Mouse (Mus musculus) hindbrain, embryonic 10.5 days (tissue): ENCODE data around the gene Armh4. TPM values are rescaled to one million over a fixed set of nuclear protein-coding genes. Genes with fewer than 3 reads are reported as not detected.
"Not testable (repeated sequence)": the region's sequence is repeated elsewhere in the genome, so short reads cannot be mapped to it uniquely, and the experiment has no call there.

Experiments used
- DNase-seq: peaks from one replicate; pipeline ENCODE4 v3.0.0-alpha.2; 2017; ENCODE audit warnings: low spot score
- H3K27ac ChIP-seq: fragments of 300-500 bp; sonication (generic); 2 replicates; pipeline ENCODE4 v1.5.1; 2016; ENCODE audit warnings: mild to moderate bottlenecking, moderate library complexity
- H3K27me3 ChIP-seq: fragments of 300-500 bp; sonication (generic); 2 replicates; pipeline ENCODE4 v1.6.1; 2016; ENCODE audit warnings: mild to moderate bottlenecking; ENCODE audit not compliant: poor library complexity, insufficient read depth, severe bottlenecking
- H3K36me3 ChIP-seq: fragments of 300-500 bp; sonication (generic); 2 replicates; pipeline ENCODE4 v1.6.1; 2016; ENCODE audit warnings: mild to moderate bottlenecking, moderate library complexity
- H3K4me1 ChIP-seq: fragments of 300-500 bp; sonication (generic); replicated peaks from 2 replicates; pipeline ENCODE4 v1.6.1; 2016; ENCODE audit warnings: mild to moderate bottlenecking
- H3K4me3 ChIP-seq: fragments of 300-500 bp; sonication (generic); 2 replicates; pipeline ENCODE4 v1.5.1; 2016; ENCODE audit warnings: mild to moderate bottlenecking, moderate library complexity
- H3K9me3 ChIP-seq: fragments of 300-500 bp; sonication (generic); 2 replicates; pipeline ENCODE4 v1.6.1; 2016; ENCODE audit warnings: mild to moderate bottlenecking, moderate library complexity
- WGBS: fragments of 180-500 bp; shearing (Covaris S2); methylation state at CpG from one replicate; pipeline ENCODE4 v1.1.7; 2016; 5-methylcytosine and 5-hydroxymethylcytosine counted together
- polyA plus RNA-seq: library from polyadenylated mRNA; unstranded; fragments of >200 nt; fragmentation: Nextera tagmentation; extraction: Ambion mirVana; gene quantifications from 2 replicates; pipeline ENCODE4 v1.2.1, GENCODE M21; 2016

Armh4 gene
- polyA plus RNA-seq = 37.7 and 39.5 TPM in 2 replicates

DNA sequence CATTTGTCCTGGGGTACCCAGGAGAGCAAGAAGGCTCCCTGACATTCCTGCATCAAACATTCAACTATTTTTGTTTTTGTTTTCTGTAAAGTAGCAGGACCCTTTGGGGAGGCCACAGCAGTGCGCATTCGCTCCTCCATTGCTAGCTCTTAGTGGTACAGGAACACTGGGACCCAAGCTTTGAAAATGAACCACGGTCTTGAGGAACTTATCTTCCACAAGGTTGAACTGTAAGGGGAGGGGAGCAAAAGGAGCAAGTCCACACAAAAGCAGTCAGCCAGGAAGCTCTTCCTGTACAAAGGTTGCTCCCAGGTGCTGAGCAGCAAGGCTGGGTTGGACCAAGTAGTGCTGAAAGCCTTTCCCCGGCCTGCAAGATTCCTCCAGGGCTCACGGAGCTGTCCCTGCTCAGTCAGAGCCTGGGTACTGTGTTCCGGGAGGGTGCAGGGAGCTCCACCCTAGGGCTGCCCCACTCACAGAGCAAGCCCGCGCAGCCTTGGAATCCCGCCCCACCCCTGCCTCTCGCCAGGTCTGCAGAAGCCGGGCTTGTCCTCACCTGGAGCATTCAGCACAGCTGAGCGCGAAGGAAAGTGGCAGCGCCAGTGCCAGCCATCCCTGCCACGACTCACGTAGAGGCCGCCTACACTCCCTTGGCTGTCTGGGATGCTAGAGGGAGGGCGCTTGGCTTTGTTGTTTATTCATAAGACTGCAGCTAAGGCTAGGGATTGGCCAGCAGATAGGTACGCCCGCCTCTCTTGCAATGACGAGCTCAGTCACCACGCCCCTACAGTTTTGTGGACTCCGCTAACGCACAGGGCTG is at the start of gene Armh4:
Gene Armh4 (minus strand): TSS at position 669 of the 817 bp plus-strand sequence.
- 1% methylated on average over 24 of the region's 24 CpGs for WGBS
- H3K27ac ChIP-seq = peak within 1 kb of the TSS; percentile 88
- H3K4me3 ChIP-seq = peak within 1 kb of the TSS; percentile 76
- H3K9me3 ChIP-seq = no peaks in the 10 kb centered on the region
- H3K36me3 ChIP-seq = no peaks in the 10 kb centered on the region
- H3K27me3 ChIP-seq = peaks cover 7% of the 10 kb centered on the region
- DNase-seq = peak; percentile 87
- peaks cover 10% of the 10 kb centered on the region for H3K4me1 ChIP-seq

DNA sequence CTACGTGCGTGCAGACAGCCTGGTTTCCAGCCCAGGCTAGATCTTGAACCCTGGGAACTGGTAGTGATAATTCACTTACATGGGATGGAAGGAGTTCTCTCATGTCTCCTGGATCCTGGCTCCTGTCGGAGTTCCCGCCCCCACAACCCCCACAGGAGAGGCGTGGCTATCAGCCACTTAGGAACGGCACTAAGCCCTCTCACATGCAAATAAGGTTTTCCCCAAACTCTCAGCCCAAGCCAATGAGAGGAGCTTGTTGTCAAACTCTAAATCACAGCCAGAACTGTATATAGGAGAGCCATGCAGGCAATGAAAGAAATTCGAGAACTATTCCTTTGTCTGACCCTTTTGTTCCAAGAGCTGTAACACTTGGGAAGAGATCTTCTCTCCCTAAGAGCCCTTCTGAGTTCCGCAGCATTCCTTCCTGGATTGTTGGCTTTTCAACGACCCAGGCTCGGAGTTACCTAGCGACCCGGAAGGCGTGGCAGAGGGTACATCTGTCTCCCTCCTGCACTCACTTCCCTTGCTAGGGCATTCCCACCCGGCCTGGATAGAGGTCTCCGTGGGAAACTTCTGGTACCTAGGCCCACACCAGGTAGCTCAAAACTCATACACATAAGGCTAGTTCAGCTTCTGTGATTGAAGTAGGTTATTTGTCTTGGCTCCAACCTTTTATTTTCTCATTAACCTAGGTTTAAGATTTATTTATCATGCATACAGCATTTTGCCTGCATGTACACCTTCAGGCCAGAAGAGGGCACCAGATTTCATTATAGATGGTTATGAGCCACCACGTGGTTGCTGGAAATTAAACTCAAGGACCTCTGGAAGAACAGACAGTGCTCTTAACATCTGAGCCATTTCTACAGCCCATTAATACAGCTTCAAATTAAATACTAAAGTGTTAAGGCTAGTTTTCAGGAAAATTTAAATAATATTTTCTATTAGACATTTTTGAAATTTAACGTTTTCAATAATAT is 46.3 kb upstream of the Armh4 start:
- Histone ChIP-seq H3K4me1 (peaks cover 7% of the 10 kb centered on the region), H3K36me3 (no peaks in the 10 kb centered on the region), H3K27ac (peak overlapping the region; percentile 71), H3K27me3 (no peaks in the 10 kb centered on the region), H3K9me3 (no peaks in the 10 kb centered on the region), H3K4me3 (peak overlapping the region; percentile 43)
- WGBS = 12% methylated on average over 17 of the region's 17 CpGs
- peak; percentile 39 for DNase-seq

DNA sequence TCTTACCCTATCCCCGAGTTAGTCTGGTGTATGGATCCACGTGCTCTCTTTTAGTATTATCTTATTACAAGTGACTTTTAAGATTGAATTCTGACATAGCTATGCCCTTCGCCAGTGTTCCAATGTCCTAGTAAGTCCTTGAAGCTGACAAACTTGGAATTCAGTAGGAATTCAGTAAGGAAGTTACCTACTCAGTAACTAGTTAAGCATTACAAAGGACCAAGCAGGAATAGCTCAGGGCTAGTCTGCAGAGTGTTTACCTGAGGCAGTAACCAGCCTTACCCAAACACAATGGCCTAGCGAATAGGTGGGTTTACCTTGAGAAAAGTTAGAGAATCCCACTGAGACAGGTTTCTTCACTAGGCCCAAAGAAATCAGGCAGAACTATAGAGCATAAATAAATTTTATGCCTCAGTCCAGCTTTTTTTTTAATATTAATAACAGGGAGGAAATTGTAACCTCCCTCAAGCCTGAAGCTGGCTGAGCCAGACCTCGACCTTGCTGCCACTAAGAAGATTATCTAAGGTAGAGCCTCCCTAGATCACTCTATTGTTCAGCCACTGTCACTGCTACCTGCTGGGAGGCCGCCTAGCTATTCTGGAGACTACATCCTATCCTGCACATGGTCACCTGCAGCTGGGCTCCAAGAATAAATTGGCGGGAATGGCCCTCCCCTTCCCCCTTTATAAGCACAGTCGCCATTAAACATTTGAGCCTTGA is 36.7 kb upstream of the Armh4 start:
- not testable (repeated sequence) for H3K36me3 ChIP-seq, H3K4me3 ChIP-seq, H3K27ac ChIP-seq, H3K9me3 ChIP-seq, H3K4me1 ChIP-seq, H3K27me3 ChIP-seq, DNase-seq
- WGBS = 83% methylated on average over 8 of the region's 8 CpGs

DNA sequence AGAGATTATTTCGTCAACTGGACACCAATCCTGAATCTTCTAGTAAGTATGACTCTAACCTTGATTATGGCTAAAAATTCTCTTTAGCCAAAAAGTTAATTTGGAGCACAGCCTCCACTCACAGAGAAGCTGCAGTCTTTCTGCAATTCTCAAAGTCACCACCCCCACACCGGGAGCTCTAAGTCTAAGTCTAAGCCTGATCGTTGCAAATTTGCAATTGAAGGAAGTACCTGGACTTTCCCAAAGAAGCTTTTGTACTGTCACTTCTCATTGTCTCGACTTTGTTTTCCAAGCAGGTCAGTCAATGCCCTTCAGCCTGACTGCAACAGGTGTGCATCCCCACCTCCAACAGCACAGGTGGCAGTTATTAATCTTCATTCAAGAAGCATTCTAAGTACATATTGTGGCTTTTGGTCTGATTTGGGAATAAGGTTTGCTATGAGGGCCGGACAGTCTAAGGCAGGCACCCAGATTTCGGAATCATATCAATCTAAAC is 35.6 kb upstream of the Armh4 start:
- WGBS = 82% methylated on average over 6 of the region's 6 CpGs
- H3K27me3 ChIP-seq = not testable (repeated sequence)

DNA sequence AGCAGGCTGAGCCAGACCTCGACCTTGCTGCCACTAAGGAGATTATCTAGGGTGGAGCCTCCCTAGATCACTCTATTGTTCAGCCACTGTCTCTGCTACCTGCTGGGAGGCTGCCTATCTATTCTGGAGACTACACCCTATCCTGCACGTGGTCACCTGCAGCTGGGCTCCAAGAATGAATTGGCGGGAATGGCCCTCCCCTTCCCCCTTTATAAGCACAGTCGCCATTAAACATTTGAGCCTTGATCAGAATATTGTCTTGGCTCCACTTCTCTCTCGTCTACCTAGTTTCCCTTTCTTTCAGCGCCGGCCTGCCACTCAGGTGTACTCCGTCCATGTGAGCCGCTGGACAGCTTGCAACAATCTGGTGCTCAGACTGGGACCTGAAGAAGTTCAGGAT is 29.8 kb upstream of the Armh4 start:
- not testable (repeated sequence) for H3K27me3 ChIP-seq, H3K4me1 ChIP-seq, H3K27ac ChIP-seq, DNase-seq, H3K4me3 ChIP-seq, H3K9me3 ChIP-seq, H3K36me3 ChIP-seq
- 85% methylated on average over 9 of the region's 9 CpGs for WGBS

More for the DNA sequence above, 35.6 kb upstream of the Armh4 start:
- not testable (repeated sequence) for H3K4me3 ChIP-seq, H3K27ac ChIP-seq, H3K4me1 ChIP-seq, H3K36me3 ChIP-seq, H3K9me3 ChIP-seq, DNase-seq

DNA sequence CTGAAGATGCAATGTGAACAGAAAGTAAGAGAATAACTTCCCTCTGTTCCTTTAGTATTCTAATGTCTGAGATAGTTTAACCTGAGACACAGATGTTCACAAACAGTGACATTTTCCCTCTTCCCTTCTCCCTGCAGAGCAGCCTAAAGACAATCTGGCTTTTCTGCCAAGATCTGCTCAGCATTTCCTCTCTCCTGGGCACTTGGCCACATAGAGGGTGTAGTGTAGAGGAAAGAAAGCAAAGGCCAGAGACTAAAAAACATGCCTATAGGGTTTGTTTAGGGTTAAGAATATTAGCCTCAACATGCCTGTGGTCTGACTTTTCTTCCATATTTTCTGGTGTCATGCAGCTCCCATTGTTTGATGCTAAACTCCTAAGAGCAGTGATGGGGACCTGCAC is 21.9 kb upstream of the Armh4 start:
- not testable (repeated sequence) for H3K27ac ChIP-seq, H3K36me3 ChIP-seq, DNase-seq, H3K9me3 ChIP-seq, H3K4me1 ChIP-seq, H3K4me3 ChIP-seq, H3K27me3 ChIP-seq

DNA sequence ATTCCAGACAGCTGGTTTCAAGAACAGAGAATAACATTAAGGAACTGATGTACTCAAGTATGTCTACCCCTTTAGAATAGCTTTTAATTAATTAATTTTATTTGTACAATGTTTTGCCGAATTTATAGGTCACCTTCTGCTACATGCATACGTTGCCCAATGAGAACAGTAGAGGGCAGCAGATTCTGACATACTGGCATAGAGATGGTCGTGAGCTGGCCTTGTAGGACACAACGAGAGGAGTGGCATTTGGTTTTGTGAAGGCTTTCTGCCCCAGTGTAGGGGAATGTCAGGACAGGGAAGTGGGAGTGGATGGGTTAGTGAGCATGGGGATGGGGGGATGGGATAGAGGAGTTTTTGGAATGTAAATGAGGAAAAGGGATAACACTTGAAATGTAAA is 18.3 kb upstream of the Armh4 start:
- Histone ChIP-seq H3K27ac (no peak overlapping the region), H3K4me3 (no peak overlapping the region), H3K27me3 (no peaks in the 10 kb centered on the region), H3K36me3 (no peaks in the 10 kb centered on the region), H3K4me1 (no peaks in the 10 kb centered on the region), H3K9me3 (no peaks in the 10 kb centered on the region)
- DNase-seq = no peak
- 16% methylated on average over 4 of the region's 4 CpGs for WGBS

DNA sequence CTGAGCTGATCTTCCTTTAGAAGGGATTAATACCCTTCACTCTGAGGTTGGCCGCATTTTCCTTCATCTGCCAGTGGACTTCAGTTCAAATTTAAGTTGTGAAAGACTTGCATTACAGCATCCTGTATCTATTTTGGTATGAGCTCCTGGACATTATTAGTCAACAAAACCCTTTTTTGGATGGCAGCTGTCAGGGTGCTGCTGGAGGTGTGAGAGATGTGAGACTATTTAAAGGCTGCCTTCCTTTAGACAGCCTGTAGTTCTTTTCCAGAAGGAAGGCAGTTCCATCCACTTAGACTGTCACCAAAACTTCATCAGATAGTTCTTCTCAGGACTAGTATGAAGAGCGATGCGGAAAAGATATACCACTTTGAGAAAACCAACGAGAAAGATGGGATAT is 10.8 kb upstream of the Armh4 start:
- 85% methylated on average over 4 of the region's 4 CpGs for WGBS
- Histone ChIP-seq H3K36me3 (no peaks in the 10 kb centered on the region), H3K4me3 (no peak overlapping the region), H3K27ac (no peak overlapping the region), H3K27me3 (no peaks in the 10 kb centered on the region), H3K4me1 (no peaks in the 10 kb centered on the region), H3K9me3 (no peaks in the 10 kb centered on the region)
- DNase-seq = no peak

DNA sequence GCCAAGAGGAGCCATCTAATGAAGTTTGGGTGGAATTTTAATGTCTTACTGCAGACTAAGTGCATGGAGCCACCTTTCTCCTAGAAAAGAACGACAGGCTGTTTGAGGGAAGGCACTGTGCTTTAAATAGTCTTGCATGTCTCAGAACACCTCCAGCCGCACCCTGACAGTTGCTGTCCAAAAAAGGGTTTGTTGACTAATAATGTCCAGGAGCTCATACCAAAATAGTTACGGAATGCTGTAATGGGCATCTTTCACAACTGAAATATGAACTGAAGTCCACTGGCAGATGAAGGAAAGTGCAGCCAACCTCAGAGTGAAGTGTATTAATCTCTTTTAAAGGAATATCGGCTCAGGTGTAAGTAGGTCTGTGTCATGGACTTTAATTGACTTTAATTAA is 7.4 kb upstream of the Armh4 start:
- no peak for DNase-seq
- no peaks in the 10 kb centered on the region for H3K4me1 ChIP-seq
- H3K36me3 ChIP-seq = no peaks in the 10 kb centered on the region
- no peaks in the 10 kb centered on the region for H3K9me3 ChIP-seq
- H3K4me3 ChIP-seq = no peak overlapping the region
- H3K27me3 ChIP-seq = no peaks in the 10 kb centered on the region
- no peak overlapping the region for H3K27ac ChIP-seq
- 82% methylated on average over 4 of the region's 4 CpGs for WGBS

DNA sequence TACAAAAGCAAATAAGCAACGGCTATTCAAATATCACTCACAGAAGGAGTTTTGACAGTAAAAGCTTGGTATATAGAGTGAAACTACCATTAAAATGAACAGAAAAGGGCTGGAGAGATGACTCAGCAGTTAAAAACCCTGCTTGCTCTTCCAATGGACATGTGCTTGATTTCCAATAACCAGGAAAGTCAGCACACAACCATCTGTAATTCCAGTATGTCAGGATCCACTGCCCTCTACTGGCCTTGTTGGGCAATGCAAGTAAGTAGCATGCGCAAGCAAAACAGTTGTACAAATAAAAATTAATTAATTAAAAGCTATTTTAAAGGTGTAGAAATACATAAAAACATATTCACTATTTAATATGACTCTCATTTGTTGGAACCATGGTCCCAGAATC is 2.6 kb upstream of the Armh4 start:
- peak; percentile 52 for DNase-seq
- Histone ChIP-seq H3K4me3 (no peak overlapping the region), H3K36me3 (no peaks in the 10 kb centered on the region), H3K9me3 (no peaks in the 10 kb centered on the region), H3K27ac (no peak overlapping the region), H3K4me1 (peaks cover 10% of the 10 kb centered on the region), H3K27me3 (peaks cover 7% of the 10 kb centered on the region)
- WGBS = 60% methylated on average over 2 of the region's 2 CpGs

DNA sequence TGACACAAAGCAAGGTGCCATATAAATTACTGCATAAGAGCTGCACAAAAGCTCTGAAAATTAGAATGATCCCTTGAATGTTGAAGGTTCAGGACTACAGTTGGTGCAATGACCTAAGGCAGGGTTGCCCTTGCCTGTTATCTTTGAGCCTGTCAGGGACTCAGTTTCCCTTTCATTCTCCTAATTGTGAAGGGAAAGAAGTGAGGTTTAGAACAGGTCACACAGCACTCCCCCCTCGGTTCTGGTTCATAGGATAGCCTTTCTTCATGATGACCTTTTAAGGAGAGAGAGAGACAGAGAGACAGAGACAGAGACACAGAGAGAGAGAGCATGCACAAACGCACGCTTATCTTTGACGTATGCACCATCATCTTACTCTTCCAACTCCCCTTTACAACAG is 683 bp upstream of the Armh4 start:
- 81% methylated on average over 4 of the region's 4 CpGs for WGBS
- no peak for DNase-seq
- Histone ChIP-seq H3K9me3 (no peaks in the 10 kb centered on the region), H3K4me3 (peak overlapping the region; percentile 76), H3K4me1 (peaks cover 10% of the 10 kb centered on the region), H3K36me3 (no peaks in the 10 kb centered on the region), H3K27ac (no peak overlapping the region), H3K27me3 (peaks cover 7% of the 10 kb centered on the region)

DNA sequence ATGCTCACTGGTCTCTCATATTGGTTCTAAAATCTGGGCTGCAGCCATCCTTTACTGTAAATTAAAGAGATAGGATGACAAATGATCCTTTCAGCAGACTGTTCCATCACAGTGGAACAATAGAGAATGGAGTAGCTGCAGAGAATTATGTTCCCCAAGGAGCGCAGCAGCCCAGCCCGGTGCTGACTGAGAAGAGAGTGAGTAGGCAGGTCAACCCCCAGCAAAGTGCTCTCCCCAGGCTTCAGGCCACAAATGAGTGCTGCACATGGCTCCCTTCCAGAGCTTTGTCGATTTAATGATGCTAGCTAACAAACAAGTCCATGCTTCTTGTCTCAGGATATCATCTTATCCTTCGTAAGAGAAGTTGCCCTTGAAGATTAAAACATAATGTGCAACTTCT is 2.8 kb downstream of the Armh4 start:
- Histone ChIP-seq H3K36me3 (no peaks in the 10 kb centered on the region), H3K9me3 (no peaks in the 10 kb centered on the region), H3K4me3 (no peak overlapping the region), H3K4me1 (peaks cover 10% of the 10 kb centered on the region), H3K27me3 (peaks cover 7% of the 10 kb centered on the region), H3K27ac (no peak overlapping the region)
- no peak for DNase-seq
- 76% methylated on average over 4 of the region's 4 CpGs for whole genome bisulfite sequencing
